Mouse (Mus musculus) heart, postnatal 0 days (tissue): ENCODE results near the gene Cdh12.

ENCODE experiments used
- CTCF ChIP-seq: IDR thresholded peaks from 2 replicates; pipeline ENCODE4 v1.5.1; 2016; ENCODE audit warnings: antibody characterized with exemption, control low read depth, low read depth
- EP300 ChIP-seq: IDR thresholded peaks from 2 replicates; pipeline ENCODE4 v1.6.1; 2016; ENCODE audit warnings: antibody characterized with exemption, low read depth

DNA sequence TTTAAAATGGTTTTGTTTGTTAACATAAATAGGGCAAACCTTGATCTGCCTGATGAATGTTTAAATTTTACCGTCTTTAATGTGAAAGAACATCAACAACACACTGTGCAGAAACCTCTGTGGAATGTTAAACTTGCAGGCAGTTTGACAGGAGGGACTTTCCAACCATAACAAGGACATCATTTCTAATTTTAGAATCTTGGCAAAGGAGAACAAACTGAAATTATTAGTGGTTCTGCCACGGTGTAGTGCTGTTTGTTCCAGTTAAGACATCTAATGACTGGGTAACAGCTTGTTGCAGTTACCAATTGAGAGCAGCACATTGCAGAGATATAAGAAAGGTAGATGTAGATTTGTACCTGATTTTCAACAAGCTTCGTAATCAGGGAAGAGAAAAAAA lies 453.5 kb downstream of the Cdh12 start:
- no peak for TF ChIP-seq CTCF
- TF ChIP-seq EP300: peak; percentile 39; the same call in 1 of the 2 replicates
